Mouse (Mus musculus): Measurements from ENCODE around the gene 1700029P11Rik.

DNA sequence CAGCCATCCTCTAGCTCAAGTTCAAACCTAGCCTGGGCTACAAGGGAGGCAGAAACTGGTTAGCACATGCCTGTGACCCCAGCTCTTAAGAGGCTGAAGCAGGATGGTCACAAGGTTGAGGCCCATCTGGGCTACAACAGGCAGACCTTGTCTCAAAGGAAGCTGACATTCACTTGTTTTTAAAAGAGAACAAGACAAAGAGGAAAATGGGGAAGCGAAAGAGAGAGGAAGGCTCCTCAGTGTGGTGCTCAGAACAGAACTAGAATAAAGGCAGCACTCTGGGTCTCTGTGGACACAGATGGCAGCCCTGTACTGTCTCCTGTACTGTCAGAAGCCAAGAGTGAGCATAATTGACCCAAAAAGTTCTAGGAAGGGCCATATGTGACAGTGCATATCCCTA lies 46.4 kb upstream of the 1700029P11Rik start:
- TF ChIP-seq CTCF (IDR thresholded peaks at IDR 0.05; ENCODE audit: borderline replicate concordance, extremely low read depth, insufficient read depth, insufficient read length) (no peak), POLR2A (IDR thresholded peaks at IDR 0.05; ENCODE audit: borderline replicate concordance, extremely low read depth, insufficient read depth, insufficient read length, poor library complexity, severe bottlenecking) (no peak)
